Mouse (Mus musculus): ENCODE measurements at regions not wholly inside any gene's neighbourhood (a gene's known extent, or its start where the extent isn't known, plus 50 kb on each side); places are given as distances from the start of the nearest gene placed in this dataset.

GRCm38 (mm10) chr3:107826241-107826760 is 50.7 kb upstream of the Eps8l3 start:
- DNase-seq (ENCODE audit: low spot score in 2 of 2): no peak

- peak; percentile 50 to 75 for DNase-seq (ENCODE audit: low spot score in 2 of 2)
These were observed 51.6 kb upstream of the Eps8l3 start for GRCm38 (mm10) chr3:107825468-107825867.

- no peak for DNase-seq (ENCODE audit: low spot score in 2 of 2)
These were observed 52.7 kb upstream of the Eps8l3 start for GRCm38 (mm10) chr3:107824378-107824777.

- DNase-seq (ENCODE audit: low spot score in 2 of 2): no peak
These were observed 53.3 kb upstream of the Eps8l3 start for GRCm38 (mm10) chr3:107823655-107824266.

GRCm38 (mm10) chr3:107823177-107823576 is 53.9 kb upstream of the Eps8l3 start:
- no peak for DNase-seq (ENCODE audit: low spot score in 2 of 2)

GRCm38 (mm10) chr3:107822499-107822898 is 54.5 kb upstream of the Eps8l3 start:
- DNase-seq (ENCODE audit: low spot score in 2 of 2): no peak

- no peak for DNase-seq (ENCODE audit: low spot score in 2 of 2)
These were observed 55.1 kb upstream of the Eps8l3 start for GRCm38 (mm10) chr3:107821952-107822351.

- no peak for DNase-seq (ENCODE audit: low spot score in 2 of 2)
These were observed 57.4 kb upstream of the Eps8l3 start for GRCm38 (mm10) chr3:107819622-107820021.

- DNase-seq (ENCODE audit: low spot score in 2 of 2): no peak
These were observed 58.2 kb upstream of the Eps8l3 start for GRCm38 (mm10) chr3:107818616-107819495.

GRCm38 (mm10) chr3:107816031-107816430 is 55.8 kb upstream of the Csf1 start:
- no peak for DNase-seq (ENCODE audit: low spot score in 2 of 2)

GRCm38 (mm10) chr3:107814280-107814679 is 54.0 kb upstream of the Csf1 start:
- DNase-seq (ENCODE audit: low spot score in 2 of 2): no peak

- DNase-seq (ENCODE audit: low spot score in 2 of 2): no peak
These were observed 52.6 kb upstream of the Csf1 start for GRCm38 (mm10) chr3:107812885-107813284.

- DNase-seq (ENCODE audit: low spot score in 2 of 2): no peak
These were observed 52.1 kb upstream of the Csf1 start for GRCm38 (mm10) chr3:107812341-107812740.

- no peak for DNase-seq (ENCODE audit: low spot score in 2 of 2)
These were observed 50.3 kb upstream of the Csf1 start for GRCm38 (mm10) chr3:107810452-107811050.
